Mouse (Mus musculus): ENCODE data around the gene Cyp19a1.

- no peak for TF ChIP-seq CTCF (IDR thresholded peaks at IDR 0.05; ENCODE audit: low read depth)
- no peak for TF ChIP-seq EP300 (IDR thresholded peaks at IDR 0.05; ENCODE audit: low read depth)
Measured at GRCm38 (mm10) chr9:54308209-54308608, 40.3 kb upstream of the Cyp19a1 start.
